Mouse (Mus musculus): ENCODE measurements around the gene Tecpr2. TPM values are rescaled to one million over a fixed set of nuclear protein-coding genes. Genes with fewer than 3 reads are reported as not detected.

The Tecpr2 gene
- total RNA-seq, 1 experiment = 11.2 TPM

GRCm38 (mm10) chr12:110946216-110946615, 57.2 kb downstream of the Tecpr2 start:
- Histone ChIP-seq H3K9ac (ENCODE audit: insufficient read depth, low read depth, low read length, poor library complexity, severe bottlenecking) (no peak overlapping the region), H3K4me1 (ENCODE audit: control insufficient read depth in 2 of 2, insufficient read depth in 2 of 2, low read length in 2 of 2, poor library complexity in 1 of 2) (no peaks in the 10 kb centered on the region), H3K27ac (ENCODE audit: insufficient read depth, low read depth, low read length, poor library complexity, severe bottlenecking) (no peak overlapping the region), H3K4me3 (ENCODE audit: insufficient read depth in 1 of 2, low read depth in 1 of 2, low read length in 2 of 2, poor library complexity in 1 of 2, severe bottlenecking in 1 of 2) (no peak overlapping the region), H3K36me3 (ENCODE audit: control insufficient read depth, insufficient read depth, low read length, poor library complexity, severe bottlenecking) (no peaks in the 10 kb centered on the region; the same call in 1 of the 2 replicates), H3K9me3 (ENCODE audit: control insufficient read depth, insufficient read depth, low read depth, low read length) (no peaks in the 10 kb centered on the region)
- TF ChIP-seq CHD2 (IDR thresholded peaks at IDR 0.05; ENCODE audit: low read depth, low read length) (no peak), MAFK (IDR thresholded peaks at IDR 0.05; ENCODE audit: insufficient read depth, low read depth, low read length) (no peak), ZC3H11A (IDR thresholded peaks at IDR 0.05; ENCODE audit: borderline replicate concordance, low read depth, low read length) (no peak), ZNF384 (IDR thresholded peaks at IDR 0.05; ENCODE audit: low read depth, low read length) (no peak), HCFC1 (IDR thresholded peaks at IDR 0.05; ENCODE audit: borderline replicate concordance, insufficient read depth, low read length) (no peak)
- in situ Hi-C loops (cut with MboI; ENCODE audit: low sequenced_read_pairs in 2 of 2, unreplicated experiment in 2 of 2) = no loop called here
- DNase-seq (ENCODE audit: low read depth, low spot score) = no peak

DNA sequence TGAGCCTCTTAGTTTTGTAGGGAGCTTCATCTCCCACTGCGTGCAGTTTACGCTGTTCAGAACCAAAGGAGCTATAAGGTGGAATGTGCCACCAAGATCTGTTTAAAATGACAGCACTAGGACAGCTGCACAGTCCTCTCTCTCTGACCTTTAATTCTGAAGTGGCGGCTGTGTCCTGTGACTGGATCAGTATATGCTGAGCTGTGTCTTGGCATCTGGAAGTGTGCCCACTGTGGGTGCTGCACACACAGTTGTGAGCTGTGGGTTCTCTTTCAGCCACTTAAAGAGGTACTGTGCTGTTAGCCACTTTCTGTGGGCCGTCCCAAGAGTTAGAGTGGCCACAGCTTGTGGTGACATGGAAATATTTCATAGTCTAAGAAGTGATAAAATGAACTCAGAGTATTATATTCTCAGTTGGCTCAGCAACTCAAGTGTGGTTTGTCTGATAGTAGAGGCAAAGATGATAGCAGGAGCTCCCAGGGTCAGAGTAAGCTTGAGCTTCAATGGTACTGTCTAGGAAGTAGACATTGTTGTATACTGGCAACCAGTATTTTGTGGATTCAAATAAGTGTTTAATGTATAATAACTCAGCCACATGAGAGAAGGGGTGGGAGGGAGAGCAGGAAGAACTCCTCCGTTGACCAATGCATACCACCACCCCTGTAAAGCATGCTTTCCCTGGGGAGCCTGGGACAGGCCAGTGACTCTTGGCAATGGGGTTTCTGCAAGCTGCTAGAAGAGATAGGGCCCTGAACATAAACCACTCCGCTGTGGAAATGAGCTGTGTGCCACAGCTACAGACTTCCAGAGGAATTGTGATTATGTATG, 59.2 kb downstream of the Tecpr2 start:
- in situ Hi-C loops (cut with MboI; ENCODE audit: low sequenced_read_pairs in 2 of 2, unreplicated experiment in 2 of 2) = no loop called here
- H3K4me3 ChIP-seq (ENCODE audit: insufficient read depth in 1 of 2, low read depth in 1 of 2, low read length in 2 of 2, poor library complexity in 1 of 2, severe bottlenecking in 1 of 2) = no peak overlapping the region
- no peak overlapping the region for H3K27ac ChIP-seq (ENCODE audit: insufficient read depth, low read depth, low read length, poor library complexity, severe bottlenecking)
- H3K9me3 ChIP-seq (ENCODE audit: control insufficient read depth, insufficient read depth, low read depth, low read length) = no peaks in the 10 kb centered on the region
- H3K9ac ChIP-seq (ENCODE audit: insufficient read depth, low read depth, low read length, poor library complexity, severe bottlenecking) = no peak overlapping the region
- H3K4me1 ChIP-seq (ENCODE audit: control insufficient read depth in 2 of 2, insufficient read depth in 2 of 2, low read length in 2 of 2, poor library complexity in 1 of 2) = no peaks in the 10 kb centered on the region
- TF ChIP-seq ZC3H11A (IDR thresholded peaks at IDR 0.05; ENCODE audit: borderline replicate concordance, low read depth, low read length) = no peak
- no peak for TF ChIP-seq HCFC1 (IDR thresholded peaks at IDR 0.05; ENCODE audit: borderline replicate concordance, insufficient read depth, low read length)
- TF ChIP-seq MAFK (IDR thresholded peaks at IDR 0.05; ENCODE audit: insufficient read depth, low read depth, low read length) = no peak
- TF ChIP-seq CHD2 (IDR thresholded peaks at IDR 0.05; ENCODE audit: low read depth, low read length) = no peak
- no peak for TF ChIP-seq ZNF384 (IDR thresholded peaks at IDR 0.05; ENCODE audit: low read depth, low read length)
- no peak for DNase-seq (ENCODE audit: low read depth, low spot score)
- H3K36me3 ChIP-seq (ENCODE audit: control insufficient read depth, insufficient read depth, low read length, poor library complexity, severe bottlenecking) = no peaks in the 10 kb centered on the region; the same call in 1 of the 2 replicates

DNA sequence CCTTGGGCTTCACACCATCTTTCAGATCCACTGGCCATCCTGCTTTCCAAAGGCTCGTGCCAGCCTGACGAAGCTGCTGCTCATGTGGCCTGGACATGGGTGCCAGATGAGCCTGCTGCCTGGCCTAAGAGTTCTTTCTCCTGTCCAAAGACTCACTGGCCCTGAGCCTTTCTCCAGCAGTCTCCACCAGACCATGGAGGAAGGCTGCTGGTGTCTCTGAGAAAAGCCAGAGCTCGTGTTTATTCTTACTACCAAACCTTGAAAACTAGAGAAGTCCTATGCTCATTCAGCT, 59.8 kb downstream of the Tecpr2 start:
- TF ChIP-seq MAFK (IDR thresholded peaks at IDR 0.05; ENCODE audit: insufficient read depth, low read depth, low read length) (no peak), ZC3H11A (IDR thresholded peaks at IDR 0.05; ENCODE audit: borderline replicate concordance, low read depth, low read length) (no peak), CHD2 (IDR thresholded peaks at IDR 0.05; ENCODE audit: low read depth, low read length) (no peak), ZNF384 (IDR thresholded peaks at IDR 0.05; ENCODE audit: low read depth, low read length) (no peak), HCFC1 (IDR thresholded peaks at IDR 0.05; ENCODE audit: borderline replicate concordance, insufficient read depth, low read length) (no peak)
- Histone ChIP-seq H3K36me3 (ENCODE audit: control insufficient read depth, insufficient read depth, low read length, poor library complexity, severe bottlenecking) (no peaks in the 10 kb centered on the region; the same call in 1 of the 2 replicates), H3K9ac (ENCODE audit: insufficient read depth, low read depth, low read length, poor library complexity, severe bottlenecking) (no peak overlapping the region), H3K9me3 (ENCODE audit: control insufficient read depth, insufficient read depth, low read depth, low read length) (no peaks in the 10 kb centered on the region), H3K27ac (ENCODE audit: insufficient read depth, low read depth, low read length, poor library complexity, severe bottlenecking) (no peak overlapping the region), H3K4me1 (ENCODE audit: control insufficient read depth in 2 of 2, insufficient read depth in 2 of 2, low read length in 2 of 2, poor library complexity in 1 of 2) (no peaks in the 10 kb centered on the region), H3K4me3 (ENCODE audit: insufficient read depth in 1 of 2, low read depth in 1 of 2, low read length in 2 of 2, poor library complexity in 1 of 2, severe bottlenecking in 1 of 2) (no peak overlapping the region)
- in situ Hi-C loops (cut with MboI; ENCODE audit: low sequenced_read_pairs in 2 of 2, unreplicated experiment in 2 of 2) = no loop called here
- DNase-seq (ENCODE audit: low read depth, low spot score) = no peak

- H3K9me3 ChIP-seq (ENCODE audit: control insufficient read depth, insufficient read depth, low read depth, low read length) = no peaks in the 10 kb centered on the region
- no peak for DNase-seq (ENCODE audit: low read depth, low spot score)
- no peak overlapping the region for H3K27ac ChIP-seq (ENCODE audit: insufficient read depth, low read depth, low read length, poor library complexity, severe bottlenecking)
- H3K9ac ChIP-seq (ENCODE audit: insufficient read depth, low read depth, low read length, poor library complexity, severe bottlenecking) = no peak overlapping the region
- H3K4me3 ChIP-seq (ENCODE audit: insufficient read depth in 1 of 2, low read depth in 1 of 2, low read length in 2 of 2, poor library complexity in 1 of 2, severe bottlenecking in 1 of 2) = no peak overlapping the region
- H3K4me1 ChIP-seq (ENCODE audit: control insufficient read depth in 2 of 2, insufficient read depth in 2 of 2, low read length in 2 of 2, poor library complexity in 1 of 2) = no peaks in the 10 kb centered on the region; a peak in 1 of 4 replicates
- H3K36me3 ChIP-seq (ENCODE audit: control insufficient read depth, insufficient read depth, low read length, poor library complexity, severe bottlenecking) = peaks cover 3% of the 10 kb centered on the region; the same call in 1 of the 2 replicates
- TF ChIP-seq ZNF384 (IDR thresholded peaks at IDR 0.05; ENCODE audit: low read depth, low read length) = no peak
- TF ChIP-seq ZC3H11A (IDR thresholded peaks at IDR 0.05; ENCODE audit: borderline replicate concordance, low read depth, low read length) = no peak
- no peak for TF ChIP-seq HCFC1 (IDR thresholded peaks at IDR 0.05; ENCODE audit: borderline replicate concordance, insufficient read depth, low read length)
- TF ChIP-seq MAFK (IDR thresholded peaks at IDR 0.05; ENCODE audit: insufficient read depth, low read depth, low read length) = no peak
- no peak for TF ChIP-seq CHD2 (IDR thresholded peaks at IDR 0.05; ENCODE audit: low read depth, low read length)
- in situ Hi-C loops (cut with MboI; ENCODE audit: low sequenced_read_pairs in 2 of 2, unreplicated experiment in 2 of 2) = no loop called here
Observed at GRCm38 (mm10) chr12:110949410-110949809, 60.3 kb downstream of the Tecpr2 start.

Measured in ES-E14 (cell line).